Mouse (Mus musculus) erythroblast, adult 5-6 weeks (primary cell): ENCODE measurements around the gene Plxnd1. TPM values are rescaled to one million over a fixed set of nuclear protein-coding genes. Genes with fewer than 3 reads are reported as not detected.

Experiments used
- ATAC-seq: replicated peaks from 2 replicates; pipeline ENCODE4 v1.8.0; 2016; ENCODE audit warnings: moderate number of reproducible peaks, mild to moderate bottlenecking, moderate TSS enrichment, inconsistent platforms; ENCODE audit not compliant: poor library complexity, low FRiP score, severe bottlenecking
- total RNA-seq, 2 experiments: library from RNA; stranded (forward) in 1 of 2; stranded (reverse) in 1 of 2; fragments of 150-400 nt in 1 of 2; fragments of 200-764, 138-1000 nt in 1 of 2; gene quantifications; 2 replicates each; pipeline versions ENCODE4 v1.2.3 to v1.2.4; 2015 to 2017; ENCODE audit warnings: low replicate concordance in 2 of 2

The Plxnd1 gene
- total RNA-seq, 2 experiments from 2014 or later, result 18.1 to 55.1 TPM

DNA sequence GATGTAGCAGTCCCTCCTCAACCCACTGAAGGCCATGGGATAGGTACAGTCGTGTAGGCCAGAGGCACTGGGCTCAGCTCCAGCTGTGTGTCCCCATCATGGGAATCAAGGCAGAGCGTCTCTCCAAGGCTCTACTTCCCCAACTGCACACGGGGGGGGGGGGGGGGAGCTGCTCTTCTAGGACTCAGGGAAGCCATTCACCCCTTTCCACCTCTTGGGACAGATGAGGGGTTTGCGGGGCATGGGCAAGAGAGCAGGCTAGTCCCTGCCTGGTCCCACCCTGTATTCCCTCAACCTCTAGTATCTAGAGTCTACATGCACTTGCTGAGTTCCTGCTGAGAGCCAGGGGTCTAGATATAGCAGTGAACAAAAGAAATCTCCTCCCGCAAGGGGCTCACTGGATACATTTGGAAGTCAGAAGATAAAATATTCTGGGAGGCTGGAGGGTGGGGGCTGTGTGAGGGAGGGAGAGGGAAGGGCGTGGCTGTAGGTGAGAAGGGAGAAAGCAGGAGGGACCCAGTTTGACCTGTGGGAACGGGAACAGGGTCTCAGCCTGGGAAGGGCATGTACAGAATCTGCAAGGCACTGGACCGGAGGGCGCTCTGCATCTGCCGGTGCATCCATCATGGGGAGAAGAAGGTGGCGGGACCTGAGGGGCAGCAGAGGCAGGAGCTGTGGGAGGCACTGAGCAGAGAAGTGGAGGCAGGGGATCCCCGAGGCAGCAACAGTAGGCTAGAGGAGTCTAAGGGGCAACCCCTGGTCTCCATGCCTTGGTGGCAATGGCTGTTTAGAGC lies 7.7 kb upstream of the Plxnd1 start:
- no peak for ATAC-seq

DNA sequence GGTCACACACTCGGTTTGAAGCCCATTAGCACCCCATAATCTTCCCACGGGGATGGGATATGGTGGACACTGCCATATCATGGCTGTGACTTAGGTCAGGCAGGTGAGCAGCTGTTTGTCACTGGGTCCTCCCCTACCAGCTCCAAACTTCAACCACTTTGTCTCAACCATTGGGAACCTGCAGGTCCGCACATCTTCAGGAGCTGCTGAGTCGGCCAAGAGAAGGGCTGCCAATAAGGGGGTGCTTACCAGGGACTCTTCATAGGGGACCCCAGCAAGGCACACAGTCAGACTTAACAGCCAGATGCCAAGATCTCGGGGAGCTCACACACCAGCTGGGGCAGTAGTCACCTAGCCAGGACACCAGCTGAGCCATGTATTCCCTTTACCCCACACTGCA lies 6.0 kb upstream of the Plxnd1 start:
- ATAC-seq, result no peak

GRCm38 (mm10) chr6:115999227-115999626 lies 4.4 kb upstream of the Plxnd1 start:
- ATAC-seq, result no peak

DNA sequence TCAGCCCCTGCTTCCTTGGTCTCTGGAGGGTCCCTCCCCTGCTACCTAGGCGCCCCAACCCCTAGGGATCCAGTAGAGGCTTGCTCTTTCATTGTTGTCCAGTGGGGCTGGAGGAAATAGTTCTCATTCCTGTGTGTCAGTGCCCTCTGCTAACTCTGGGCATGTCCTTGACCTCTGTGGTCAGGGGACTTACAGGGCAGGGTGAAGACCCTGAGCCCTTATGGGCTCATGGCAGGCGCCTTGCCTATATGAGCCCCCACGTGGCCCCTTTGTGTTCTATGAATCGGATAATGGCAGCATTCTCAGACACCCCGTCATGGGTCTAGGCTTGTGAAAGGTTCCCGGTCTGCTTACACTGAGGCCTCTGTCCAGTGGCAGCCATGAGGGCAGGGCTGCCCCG lies 4.0 kb upstream of the Plxnd1 start:
- ATAC-seq, result no peak

GRCm38 (mm10) chr6:115997726-115998311 lies 3.0 kb upstream of the Plxnd1 start:
- ATAC-seq, result no peak

DNA sequence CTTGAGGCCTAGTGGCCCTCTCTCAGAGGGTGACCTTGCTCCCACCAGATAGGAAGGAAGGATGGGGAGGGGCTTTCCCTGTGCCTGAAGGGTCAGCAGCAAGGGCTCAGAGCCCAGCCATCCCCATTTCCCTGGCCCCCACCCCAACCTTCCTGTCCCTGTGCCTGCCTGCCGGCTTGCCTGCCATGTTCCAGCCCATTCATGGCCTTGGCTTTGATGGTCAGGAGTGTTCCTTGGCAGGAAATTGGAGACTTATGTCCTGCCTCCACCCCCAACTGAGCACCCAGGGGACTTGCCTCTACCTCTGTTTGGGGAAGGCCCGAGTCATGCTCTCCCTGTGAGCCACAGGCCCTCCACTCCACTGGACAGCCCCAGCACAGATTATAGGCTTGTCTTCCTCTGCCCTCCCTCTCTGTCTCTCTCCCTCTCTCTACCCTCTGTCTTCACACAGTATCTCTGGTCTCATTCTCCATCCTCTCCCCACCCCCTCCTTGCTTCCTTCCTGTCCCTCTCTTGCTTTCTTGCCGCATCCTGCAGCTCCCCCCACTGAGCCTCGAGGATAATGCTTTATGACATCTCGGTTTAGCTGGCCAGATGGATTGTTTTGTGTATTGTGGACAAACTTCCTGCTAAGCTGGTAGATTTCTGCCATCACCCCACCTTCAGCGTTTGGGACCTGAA lies 1.5 kb upstream of the Plxnd1 start:
- no peak for ATAC-seq

- no peak for ATAC-seq
These were observed 731 bp upstream of the Plxnd1 start for GRCm38 (mm10) chr6:115995531-115995941.

DNA sequence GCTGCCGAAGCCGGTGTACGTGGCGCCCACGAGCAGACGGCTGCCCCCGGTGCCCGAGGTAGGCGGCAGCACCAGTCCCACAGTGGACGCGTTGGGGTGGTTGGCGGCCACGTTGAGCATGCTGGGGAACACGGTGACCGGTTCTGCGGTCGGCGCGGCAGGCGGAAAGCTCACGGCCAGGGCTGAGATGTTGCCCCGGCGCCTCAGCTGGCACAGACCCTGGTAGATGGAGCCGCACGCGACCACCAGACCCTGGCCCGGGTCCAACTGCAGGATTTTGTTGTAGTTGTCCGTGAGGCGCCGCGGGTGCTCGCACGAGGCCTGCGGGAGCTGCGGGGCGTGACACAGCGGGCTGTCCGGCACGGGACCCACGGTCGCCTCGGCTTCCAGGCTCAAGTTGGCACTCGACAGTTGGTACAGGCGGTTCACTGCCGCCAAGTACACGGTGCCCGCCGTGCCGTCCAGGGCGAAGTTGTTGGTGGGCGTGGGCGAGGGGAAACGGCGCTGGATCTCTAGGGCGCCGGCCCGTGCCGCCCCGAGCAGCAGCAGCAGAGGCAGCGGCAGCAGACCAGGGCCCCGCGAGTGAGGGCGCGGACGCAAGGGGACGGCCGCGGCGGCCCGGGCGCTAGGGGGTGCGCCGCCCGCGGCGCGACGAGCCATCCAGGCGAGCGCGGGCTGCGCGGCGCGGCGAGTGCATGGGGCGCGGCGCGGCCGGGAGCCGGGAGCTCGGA lies 494 bp downstream of the Plxnd1 start:
- ATAC-seq, result no peak

GRCm38 (mm10) chr6:115993463-115994145 lies 1.2 kb downstream of the Plxnd1 start:
- ATAC-seq, result no peak

DNA sequence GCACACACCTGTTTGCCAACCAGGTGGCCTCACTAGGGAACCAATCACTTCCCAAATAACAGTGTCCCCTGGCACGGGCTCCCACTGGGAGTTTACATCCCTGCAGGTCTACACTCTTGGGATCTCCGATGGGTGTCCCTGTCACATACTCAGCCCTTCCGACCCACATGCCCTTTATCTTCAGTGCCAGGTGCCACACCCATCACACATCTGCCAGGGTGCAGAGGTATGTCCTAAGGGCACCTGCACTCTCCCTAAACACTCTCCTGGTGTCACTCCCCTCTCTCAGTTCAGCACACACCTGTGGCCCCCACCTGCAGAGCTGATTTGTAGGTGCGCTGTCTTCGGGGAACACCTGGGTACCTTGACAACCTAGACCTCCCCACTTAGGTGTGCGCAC lies 1.8 kb downstream of the Plxnd1 start:
- ATAC-seq, result no peak

DNA sequence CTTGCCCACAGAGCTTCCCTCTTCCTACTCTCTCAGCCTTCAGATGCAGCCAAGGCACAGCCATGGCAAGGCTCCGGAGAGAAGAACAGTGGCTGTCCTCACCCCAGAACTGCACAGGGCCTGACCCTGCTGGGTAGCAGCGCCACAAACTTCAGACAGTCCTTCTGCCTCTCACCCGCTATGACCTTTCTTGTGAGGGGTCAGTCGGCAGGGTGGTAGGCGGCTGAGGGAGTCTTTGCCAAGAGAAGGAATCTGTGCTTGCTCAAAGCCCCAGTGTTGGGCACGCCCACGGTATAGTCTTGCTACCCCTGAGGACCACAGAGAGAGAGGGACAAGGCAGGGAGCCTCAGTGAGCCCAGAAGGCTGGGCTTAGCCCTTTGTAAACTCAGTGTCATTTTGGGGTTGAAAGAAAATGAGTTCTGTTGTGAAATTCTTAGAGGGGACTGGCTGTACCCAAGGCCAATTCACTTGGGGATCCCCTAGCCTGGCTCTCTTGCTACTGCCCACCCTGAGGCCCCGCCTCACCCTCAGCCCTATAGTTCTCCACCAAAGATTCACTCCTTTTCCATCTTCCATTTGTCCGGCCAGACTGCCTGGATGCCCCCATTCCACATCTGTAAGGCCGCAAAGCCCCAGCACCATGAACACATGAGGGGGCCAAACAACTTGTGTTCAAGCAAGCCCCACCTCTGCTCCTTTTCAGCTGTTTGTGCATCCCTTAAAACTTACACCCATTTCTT lies 2.8 kb downstream of the Plxnd1 start:
- no peak for ATAC-seq

GRCm38 (mm10) chr6:115991108-115991880 lies 3.5 kb downstream of the Plxnd1 start:
- ATAC-seq, result no peak

GRCm38 (mm10) chr6:115990479-115990878 lies 4.3 kb downstream of the Plxnd1 start:
- ATAC-seq, result no peak

GRCm38 (mm10) chr6:115990056-115990455 lies 4.7 kb downstream of the Plxnd1 start:
- no peak for ATAC-seq

GRCm38 (mm10) chr6:115989607-115990006 lies 5.2 kb downstream of the Plxnd1 start:
- no peak for ATAC-seq

- no peak for ATAC-seq
These were observed 5.8 kb downstream of the Plxnd1 start for GRCm38 (mm10) chr6:115989032-115989431.

DNA sequence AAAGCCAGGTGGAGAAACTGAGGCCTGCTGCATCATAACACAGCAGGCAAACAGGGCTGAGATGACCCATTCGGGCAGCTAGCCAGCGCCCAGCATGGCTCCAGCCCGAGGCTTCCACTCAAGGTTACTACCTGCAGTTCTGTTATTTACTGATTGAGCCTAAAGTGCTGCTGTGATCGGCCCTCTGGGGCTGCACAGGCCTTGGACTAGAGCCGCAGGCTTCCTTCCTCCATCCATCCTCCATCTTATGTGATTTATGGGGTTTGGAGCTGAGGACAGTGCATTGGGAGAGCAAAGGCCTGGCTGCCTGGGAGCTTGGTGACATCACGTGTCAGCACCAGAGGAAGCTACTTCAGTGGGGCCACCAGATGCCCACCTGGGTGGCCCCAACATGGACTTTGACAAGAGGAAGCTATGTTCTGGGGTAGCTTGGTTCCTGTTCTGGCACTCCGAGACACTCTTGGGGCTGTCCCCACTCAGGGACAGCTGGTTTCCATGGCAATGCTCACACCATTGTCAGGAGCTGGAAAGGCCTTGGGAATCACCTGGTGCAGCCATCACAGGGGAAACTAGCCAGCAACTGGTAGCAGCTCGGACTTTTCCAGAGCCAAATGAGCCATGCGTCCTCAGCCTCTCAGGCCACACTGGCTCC lies 7.6 kb downstream of the Plxnd1 start:
- no peak for ATAC-seq
